ENCODE assay signal across 28 mouse cellular contexts in the genomic region with DNA sequence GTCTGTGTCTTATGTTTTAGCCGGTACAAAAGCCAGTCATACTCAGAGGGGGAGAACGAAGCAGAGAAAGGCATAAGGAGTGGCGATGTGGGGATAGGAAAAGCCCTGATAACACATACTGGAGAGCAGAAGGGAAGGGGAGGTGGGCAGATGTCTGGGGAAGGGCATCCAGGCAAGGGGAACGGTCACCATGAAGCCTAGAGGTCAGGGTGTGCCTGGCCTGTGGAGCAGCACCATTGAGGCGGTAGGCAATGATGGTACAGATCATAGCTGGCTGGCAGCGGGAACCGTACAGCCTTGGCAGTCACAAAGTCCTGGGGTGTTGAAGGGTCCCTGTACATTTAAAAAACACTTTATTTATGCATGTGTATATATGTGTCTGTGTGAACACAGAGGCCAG. TPM values are rescaled to one million over a fixed set of nuclear protein-coding genes. Genes with fewer than 3 reads are reported as not detected.
DNase-seq lines count a peak whose midpoint lies in the region; ATAC-seq and TF ChIP-seq lines count a peak whose summit lies in the region.
"Had no signal": no experiment of that assay in that cellular context is flagged by ENCODE, and none has a peak within 500 bp of the region (broad histone marks: within the 10 kb centered on the region; RNA-seq: fewer than 3 reads in every experiment).

No protein-coding gene starts in this region.

- H3K4me1 ChIP-seq in heart, embryonic 11.5 days (ENCODE audit: control insufficient read depth, insufficient read depth, low read length), result peaks cover 98% of the 10 kb centered on the region
- H3K4me1 ChIP-seq in kidney, postnatal 0 days (replicated peaks; ENCODE audit: insufficient read depth, low read length), result peaks cover 78% of the 10 kb centered on the region
- H3K4me1 ChIP-seq in kidney, adult 2 months (ENCODE audit: control insufficient read depth, insufficient read depth, low read length), result peaks cover 13% of the 10 kb centered on the region
- peaks cover 91% of the 10 kb centered on the region for H3K4me1 ChIP-seq in embryonic facial prominence, embryonic 15.5 days
- peaks cover 98% of the 10 kb centered on the region for H3K4me1 ChIP-seq in heart, embryonic 16.5 days (ENCODE audit: control insufficient read depth, insufficient read depth, low read length)

- no peak for ATAC-seq in heart, embryonic 11.5 days (replicated peaks; ENCODE audit: insufficient number of reproducible peaks, low FRiP score, low TSS enrichment)
- ATAC-seq in kidney, postnatal 0 days (replicated peaks; ENCODE audit: low FRiP score, low read depth), result no peak
- no peak for ATAC-seq in embryonic facial prominence, embryonic 15.5 days (ENCODE audit: insufficient number of reproducible peaks, low FRiP score, low TSS enrichment, low read depth)
- ATAC-seq in heart, embryonic 16.5 days (replicated peaks; ENCODE audit: extremely low read depth, insufficient read depth, low FRiP score), result no peak
- ATAC-seq: forebrain, embryonic 15.5 days had no signal

- H3K9ac ChIP-seq in heart, embryonic 11.5 days (ENCODE audit: low read depth, low read length), result peak overlapping the region; percentile 47; the same call in 1 of the 2 replicates
- no peak overlapping the region for H3K9ac ChIP-seq in kidney, postnatal 0 days (ENCODE audit: low read depth, low read length)
- H3K9ac ChIP-seq in embryonic facial prominence, embryonic 15.5 days, result no peak overlapping the region
- peak overlapping the region; percentile 59 for H3K9ac ChIP-seq in heart, embryonic 16.5 days (ENCODE audit: low read length)
- H3K9ac ChIP-seq: forebrain, embryonic 15.5 days; hindbrain, embryonic 15.5 days; liver, embryonic 15.5 days; midbrain, embryonic 12.5 days had no signal

- TF ChIP-seq CTCF in kidney, postnatal 0 days (IDR thresholded peaks at IDR 0.05; ENCODE audit: low read depth), result no peak
- TF ChIP-seq CTCF in kidney, adult 2 months (conservative IDR thresholded peaks at IDR 0.05; ENCODE audit: insufficient read depth, insufficient read length, low read depth, low read length), result no peak

- H3K4me2 ChIP-seq in heart, embryonic 11.5 days, result peak overlapping the region; percentile 53
- no peak overlapping the region for H3K4me2 ChIP-seq in kidney, postnatal 0 days (ENCODE audit: low read length)
- H3K4me2 ChIP-seq in embryonic facial prominence, embryonic 15.5 days (replicated peaks), result no peak overlapping the region
- H3K4me2 ChIP-seq in heart, embryonic 16.5 days (ENCODE audit: low read depth, low read length), result peak overlapping the region; percentile 82
- H3K4me2 ChIP-seq: forebrain, embryonic 15.5 days; hindbrain, embryonic 15.5 days; liver, embryonic 15.5 days; midbrain, embryonic 12.5 days had no signal

- H3K36me3 ChIP-seq in heart, embryonic 11.5 days (ENCODE audit: control insufficient read depth, insufficient read depth, low read length), result no peaks in the 10 kb centered on the region; the same call in 1 of the 2 replicates
- H3K36me3 ChIP-seq in kidney, postnatal 0 days (ENCODE audit: insufficient read depth, low read length), result no peaks in the 10 kb centered on the region
- H3K36me3 ChIP-seq in kidney, adult 2 months (ENCODE audit: control insufficient read depth, insufficient read depth, low read length), result no peaks in the 10 kb centered on the region
- no peaks in the 10 kb centered on the region for H3K36me3 ChIP-seq in embryonic facial prominence, embryonic 15.5 days
- no peaks in the 10 kb centered on the region for H3K36me3 ChIP-seq in heart, embryonic 16.5 days (ENCODE audit: control insufficient read depth, insufficient read depth)
- H3K36me3 ChIP-seq: forebrain, embryonic 15.5 days; hindbrain, embryonic 15.5 days; liver, embryonic 15.5 days; midbrain, embryonic 12.5 days had no signal

- intact Hi-C loops in heart, postnatal 36 days (cut with DNase I), result no loop called here

- H3K27ac ChIP-seq in heart, embryonic 11.5 days (ENCODE audit: low read depth, low read length), result peak overlapping the region; percentile 88
- 0 out of 2 replicates have a peak overlapping the region, but pooled peaks have one; percentile 5 for H3K27ac ChIP-seq in kidney, postnatal 0 days
- no peak overlapping the region for H3K27ac ChIP-seq in kidney, adult 2 months (ENCODE audit: insufficient read depth, low read depth, low read length)
- 0 out of 2 replicates have a peak overlapping the region, but pooled peaks have one; percentile 58 for H3K27ac ChIP-seq in embryonic facial prominence, embryonic 15.5 days (replicated peaks)
- H3K27ac ChIP-seq in heart, embryonic 16.5 days (ENCODE audit: low read length), result peak overlapping the region; percentile 86
- H3K27ac ChIP-seq: forebrain, embryonic 15.5 days; hindbrain, embryonic 15.5 days; liver, embryonic 15.5 days; midbrain, embryonic 12.5 days had no signal

- no peaks in the 10 kb centered on the region for H3K27me3 ChIP-seq in heart, embryonic 11.5 days (ENCODE audit: control insufficient read depth, insufficient read depth, low read length)
- H3K27me3 ChIP-seq in kidney, postnatal 0 days (ENCODE audit: insufficient read depth, low read length), result no peaks in the 10 kb centered on the region
- no peaks in the 10 kb centered on the region for H3K27me3 ChIP-seq in kidney, adult 2 months (replicated peaks; ENCODE audit: control insufficient read depth, insufficient read depth, low read length)
- no peaks in the 10 kb centered on the region for H3K27me3 ChIP-seq in embryonic facial prominence, embryonic 15.5 days
- H3K27me3 ChIP-seq in heart, embryonic 16.5 days (ENCODE audit: control insufficient read depth, insufficient read depth, low read length), result no peaks in the 10 kb centered on the region

- no peak for TF ChIP-seq POLR2A in kidney, adult 2 months (IDR thresholded peaks at IDR 0.05; ENCODE audit: low read depth, low read length)

- 58% methylated on average over 7 of the region's 7 CpGs for WGBS in heart, embryonic 11.5 days (ENCODE audit: insufficient replicate concordance)
- 90% methylated on average over 7 of the region's 7 CpGs for WGBS in kidney, postnatal 0 days
- 91% methylated on average over 7 of the region's 7 CpGs for WGBS in kidney, adult 2 months
- 90% methylated on average over 7 of the region's 7 CpGs for WGBS in embryonic facial prominence, embryonic 15.5 days
- WGBS in heart, embryonic 16.5 days, result 63% methylated on average over 7 of the region's 7 CpGs

- no peak for DNase-seq in heart, postnatal 36 days
- no peak for DNase-seq in kidney, postnatal 0 days (ENCODE audit: low spot score)
- no peak for DNase-seq in kidney, adult 2 months
- no peak for DNase-seq in right cerebral cortex, adult 18-20 months
- no peak for DNase-seq in urinary bladder, postnatal 4 days (ENCODE audit: low spot score in 2 of 2)
- DNase-seq: cerebellum, adult 2 months; cerebellum, postnatal 25 days; gastrocnemius, postnatal 14 days; kidney, adult 9 months; kidney, postnatal 36 days; liver; right cerebral cortex, postnatal 14 days had no signal

- no peaks in the 10 kb centered on the region for H3K9me3 ChIP-seq in heart, embryonic 11.5 days (replicated peaks; ENCODE audit: control insufficient read depth, low read length)
- H3K9me3 ChIP-seq in kidney, postnatal 0 days (replicated peaks; ENCODE audit: low read length), result no peaks in the 10 kb centered on the region
- H3K9me3 ChIP-seq in embryonic facial prominence, embryonic 15.5 days (replicated peaks), result no peaks in the 10 kb centered on the region
- no peaks in the 10 kb centered on the region for H3K9me3 ChIP-seq in heart, embryonic 16.5 days (replicated peaks; ENCODE audit: control insufficient read depth, low read length)
- H3K9me3 ChIP-seq: forebrain, embryonic 15.5 days; hindbrain, embryonic 15.5 days; liver, embryonic 15.5 days; midbrain, embryonic 12.5 days had no signal

- H3K4me3 ChIP-seq in heart, embryonic 11.5 days (ENCODE audit: low read depth, low read length), result no peak overlapping the region
- no peak overlapping the region for H3K4me3 ChIP-seq in kidney, postnatal 0 days (replicated peaks; ENCODE audit: low read depth, low read length)
- no peak overlapping the region for H3K4me3 ChIP-seq in kidney, adult 2 months (ENCODE audit: insufficient read depth, low read depth, low read length)
- H3K4me3 ChIP-seq in embryonic facial prominence, embryonic 15.5 days (replicated peaks), result no peak overlapping the region
- H3K4me3 ChIP-seq in heart, embryonic 16.5 days (ENCODE audit: low read length), result no peak overlapping the region
- H3K4me3 ChIP-seq: forebrain, embryonic 15.5 days; hindbrain, embryonic 15.5 days; liver, embryonic 15.5 days; midbrain, embryonic 12.5 days had no signal

RNA-seq across cellular contexts. Expression of gene Hspg2, which starts 6.1 kb away (rescaled TPM):
- polyA plus RNA-seq in heart, embryonic 11.5 days (2014; fragmentation: Nextera tagmentation; extraction: Ambion mirVana), result 55.5 and 56.4 TPM in 2 replicates
- total RNA-seq in heart, postnatal 36 days (2021), result 100 to 1,000 TPM; 240 to 255 TPM
- 31.3 and 34.0 TPM in 2 replicates for polyA plus RNA-seq in kidney, postnatal 0 days (2015; fragmentation: Nextera tagmentation; extraction: Ambion mirVana)
- polyA plus RNA-seq in kidney, adult 2 months (2012; rRNA removed), result 29.7 and 34.7 TPM in 2 replicates
- 48.5 and 49.1 TPM in 2 replicates for polyA plus RNA-seq in embryonic facial prominence, embryonic 15.5 days (2015; fragmentation: Nextera tagmentation; extraction: Ambion mirVana)
- 52.0 and 56.3 TPM in 2 replicates for polyA plus RNA-seq in heart, embryonic 16.5 days (2015; fragmentation: Nextera tagmentation; extraction: Ambion mirVana)
- total RNA-seq: hematopoietic stem cell, adult 5-6 weeks; megakaryocyte progenitor cell, adult 5-6 weeks had no signal

RNA-seq across cellular contexts. Expression of gene 1700013G24Rik, which starts 21.6 kb away (rescaled TPM):
- not detected in 2 replicates for polyA plus RNA-seq in heart, embryonic 11.5 days (2014; fragmentation: Nextera tagmentation; extraction: Ambion mirVana)
- total RNA-seq in heart, postnatal 36 days (2021), result not detected
- polyA plus RNA-seq in kidney, postnatal 0 days (2015; fragmentation: Nextera tagmentation; extraction: Ambion mirVana), result not detected in 2 replicates
- 0.22 and 0.46 TPM in 2 replicates for polyA plus RNA-seq in kidney, adult 2 months (2012; rRNA removed)
- not detected in 2 replicates for polyA plus RNA-seq in embryonic facial prominence, embryonic 15.5 days (2015; fragmentation: Nextera tagmentation; extraction: Ambion mirVana)
- polyA plus RNA-seq in heart, embryonic 16.5 days (2015; fragmentation: Nextera tagmentation; extraction: Ambion mirVana), result not detected in 2 replicates
- total RNA-seq: adrenal gland, adult 8-10 months; gastrocnemius, postnatal 14 days; hematopoietic stem cell, adult 5-6 weeks; left cerebral cortex, postnatal 14 days; megakaryocyte progenitor cell, adult 5-6 weeks; MEL; neutrophil, adult 5-6 weeks had no signal
- polyA plus RNA-seq: cerebellum, adult 2 months; forebrain, embryonic 15.5 days; hindbrain, embryonic 15.5 days; intestine, embryonic 14.5 days; liver, embryonic 15.5 days; lung, embryonic 16.5 days; midbrain, embryonic 12.5 days had no signal

RNA-seq across cellular contexts. Expression of gene Cela3b, which starts 44.4 kb away (rescaled TPM):
- polyA plus RNA-seq in heart, embryonic 11.5 days (2014; fragmentation: Nextera tagmentation; extraction: Ambion mirVana), result not detected in 2 replicates
- total RNA-seq in heart, postnatal 36 days (2021), result not detected
- polyA plus RNA-seq in kidney, postnatal 0 days (2015; fragmentation: Nextera tagmentation; extraction: Ambion mirVana), result not detected in 2 replicates
- not detected in 2 replicates for polyA plus RNA-seq in kidney, adult 2 months (2012; rRNA removed)
- not detected in 2 replicates for polyA plus RNA-seq in embryonic facial prominence, embryonic 15.5 days (2015; fragmentation: Nextera tagmentation; extraction: Ambion mirVana)
- 0.35 TPM in 1 of 2 replicates, not detected in the other for polyA plus RNA-seq in heart, embryonic 16.5 days (2015; fragmentation: Nextera tagmentation; extraction: Ambion mirVana)
- total RNA-seq: gastrocnemius, postnatal 14 days; hematopoietic stem cell, adult 5-6 weeks; left cerebral cortex, postnatal 14 days; megakaryocyte progenitor cell, adult 5-6 weeks; MEL; neutrophil, adult 5-6 weeks had no signal
- polyA plus RNA-seq: C2C12; cerebellum, adult 2 months; forebrain, embryonic 15.5 days; hindbrain, embryonic 15.5 days; lung, embryonic 16.5 days; midbrain, embryonic 12.5 days had no signal

Comparison
In these comparisons a context has a peak if more than half of its experiments do, and no peak if none do; other contexts are left out.
1. H3K4me2 ChIP-seq: peak in heart, embryonic 11.5 days (single experiment) and heart, embryonic 16.5 days (single experiment); none in kidney, postnatal 0 days (single experiment) and embryonic facial prominence, embryonic 15.5 days (single experiment).
2. H3K9ac ChIP-seq: peak in heart, embryonic 11.5 days (single experiment) and heart, embryonic 16.5 days (single experiment); none in kidney, postnatal 0 days (single experiment) and embryonic facial prominence, embryonic 15.5 days (single experiment).